Mouse (Mus musculus): ENCODE data around the gene Nell2. TPM values are rescaled to one million over a fixed set of nuclear protein-coding genes. Genes with fewer than 3 reads are reported as not detected.

The Nell2 gene
- total and polyA plus RNA-seq, 3 experiments, result not detected

- dilution Hi-C loops (cut with MboI; ENCODE audit: extremely low pct_ligation_motif_present, extremely low pct_unique_long_range_greater_than_20kb, low sequenced_read_pairs) (no loop called here), in situ Hi-C loops (cut with MboI; ENCODE audit: low pct_ligation_motif_present, low pct_unique_long_range_greater_than_20kb, low sequenced_read_pairs) (no loop called here)
- Histone ChIP-seq H3K4me1 (ENCODE audit: control insufficient read depth in 1 of 2, insufficient read depth in 2 of 2) (no peaks in the 10 kb centered on the region), H3K27me3 (replicated peaks) (no peaks in the 10 kb centered on the region), H3K79me2 (replicated peaks; ENCODE audit: control insufficient read depth, extremely low read depth, insufficient read depth, poor library complexity, severe bottlenecking) (no peaks in the 10 kb centered on the region), H3K9ac (ENCODE audit: insufficient read depth, low read depth) (no peak overlapping the region), H3K36me3 (replicated peaks in 1 of 2; ENCODE audit: control insufficient read depth in 1 of 2, insufficient read depth in 1 of 2, low read length in 1 of 2) (no peaks in the 10 kb centered on the region), H3K27ac (ENCODE audit: insufficient read depth, low read depth) (no peak overlapping the region), H3K4me2 (ENCODE audit: insufficient read depth, low read depth, poor library complexity, severe bottlenecking) (no peak overlapping the region), H3K9me3 (replicated peaks; ENCODE audit: low read length) (peaks cover 33% of the 10 kb centered on the region), H3K4me3 (replicated peaks in 1 of 3; ENCODE audit: low read depth in 2 of 3, low read length in 2 of 3, poor library complexity in 1 of 3) (no peak overlapping the region)
- DNase-seq (ENCODE audit: extremely low read depth), result no peak
- TF ChIP-seq E2F4 (IDR thresholded peaks at IDR 0.05; ENCODE audit: insufficient replicate concordance, low read depth, low read length) (no peak), ETS1 (conservative IDR thresholded peaks at IDR 0.05; ENCODE audit: low read depth, low read length) (no peak), JUND (conservative IDR thresholded peaks at IDR 0.05; ENCODE audit: low read depth, low read length) (no peak), SMC3 (IDR thresholded peaks at IDR 0.05; ENCODE audit: low read depth, low read length) (no peak), NELFE (IDR thresholded peaks at IDR 0.05; ENCODE audit: low read depth, low read length) (no peak), CHD1 (IDR thresholded peaks at IDR 0.05; ENCODE audit: low read depth, low read length) (no peak), SIN3A (IDR thresholded peaks at IDR 0.05; ENCODE audit: low read length) (no peak), TCF12 (IDR thresholded peaks at IDR 0.05; ENCODE audit: low read depth, low read length) (no peak), MAFK (IDR thresholded peaks at IDR 0.05; ENCODE audit: insufficient replicate concordance, low read length) (no peak), POLR2AphosphoS2 (IDR thresholded peaks at IDR 0.05; ENCODE audit: low read depth, low read length) (no peak), ZC3H11A (IDR thresholded peaks at IDR 0.05; ENCODE audit: low read depth, low read length) (no peak), MEF2A (IDR thresholded peaks at IDR 0.05; ENCODE audit: borderline replicate concordance, low read depth, low read length) (no peak), USF1 (IDR thresholded peaks at IDR 0.05; ENCODE audit: low read depth, low read length) (no peak), IRF4 (IDR thresholded peaks at IDR 0.05; ENCODE audit: low read depth, low read length) (no peak), CTCF (conservative IDR thresholded peaks at IDR 0.05 in 1 of 2, IDR thresholded peaks at IDR 0.05 in 1 of 2; ENCODE audit: low read depth in 2 of 2, low read length in 2 of 2) (no peak), MXI1 (IDR thresholded peaks at IDR 0.05; ENCODE audit: low read depth, low read length) (no peak)
Measured at GRCm38 (mm10) chr15:95542632-95543031, 14.3 kb upstream of the Nell2 start.

DNA sequence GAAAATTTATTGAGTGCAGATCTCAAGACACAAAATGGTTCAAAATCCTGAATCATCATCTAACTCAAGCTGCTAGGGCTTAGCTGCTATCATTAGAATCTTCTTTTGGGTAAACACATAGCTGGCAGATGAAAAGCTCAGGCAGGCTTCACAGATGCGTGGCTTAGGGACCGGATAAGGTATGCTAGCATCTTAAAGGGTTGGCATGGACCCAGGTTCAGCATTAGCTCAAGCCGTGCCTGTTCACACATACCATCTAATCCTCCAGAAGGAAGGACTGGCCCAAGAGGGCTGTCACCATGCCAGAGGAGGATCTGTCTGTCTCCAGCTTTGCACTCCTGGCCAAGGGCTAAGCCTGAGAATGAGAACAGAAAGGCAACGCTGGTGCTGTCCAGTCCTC, 8.4 kb upstream of the Nell2 start:
- dilution Hi-C loops (cut with MboI; ENCODE audit: extremely low pct_ligation_motif_present, extremely low pct_unique_long_range_greater_than_20kb, low sequenced_read_pairs) (no loop called here), in situ Hi-C loops (cut with MboI; ENCODE audit: low pct_ligation_motif_present, low pct_unique_long_range_greater_than_20kb, low sequenced_read_pairs) (no loop called here)
- no peaks in the 10 kb centered on the region for H3K4me1 ChIP-seq (ENCODE audit: control insufficient read depth in 1 of 2, insufficient read depth in 2 of 2)
- TF ChIP-seq NELFE (IDR thresholded peaks at IDR 0.05; ENCODE audit: low read depth, low read length), result no peak
- TF ChIP-seq BHLHE40 (IDR thresholded peaks at IDR 0.05; ENCODE audit: low read depth, low read length), result no peak
- no peak for TF ChIP-seq RAD21 (IDR thresholded peaks at IDR 0.05; ENCODE audit: low read depth, low read length)
- TF ChIP-seq MXI1 (IDR thresholded peaks at IDR 0.05; ENCODE audit: low read depth, low read length), result no peak
- no peak for TF ChIP-seq ZMIZ1 (IDR thresholded peaks at IDR 0.05; ENCODE audit: low read depth, low read length)
- H3K9ac ChIP-seq (ENCODE audit: insufficient read depth, low read depth), result no peak overlapping the region
- no peak for DNase-seq (ENCODE audit: extremely low read depth)
- H3K79me2 ChIP-seq (replicated peaks; ENCODE audit: control insufficient read depth, extremely low read depth, insufficient read depth, poor library complexity, severe bottlenecking), result no peaks in the 10 kb centered on the region
- no peaks in the 10 kb centered on the region for H3K27me3 ChIP-seq (replicated peaks)
- no peak overlapping the region for H3K4me3 ChIP-seq (replicated peaks in 1 of 3; ENCODE audit: low read depth in 2 of 3, low read length in 2 of 3, poor library complexity in 1 of 3)
- H3K36me3 ChIP-seq (replicated peaks in 1 of 2; ENCODE audit: control insufficient read depth in 1 of 2, insufficient read depth in 1 of 2, low read length in 1 of 2), result no peaks in the 10 kb centered on the region
- no peak overlapping the region for H3K27ac ChIP-seq (ENCODE audit: insufficient read depth, low read depth)
- peaks cover 40% of the 10 kb centered on the region for H3K9me3 ChIP-seq (replicated peaks; ENCODE audit: low read length)
- H3K4me2 ChIP-seq (ENCODE audit: insufficient read depth, low read depth, poor library complexity, severe bottlenecking), result no peak overlapping the region

Data from CH12.LX (cell line).